Mouse (Mus musculus): ENCODE results near the gene Rhox3a. TPM values are rescaled to one million over a fixed set of nuclear protein-coding genes. Genes with fewer than 3 reads are reported as not detected.
"Not testable (repeated sequence)": the region's sequence is repeated elsewhere in the genome, so short reads cannot be mapped to it uniquely, and the experiment has no call there.

Rhox3a gene
- polyA plus RNA-seq (2012; rRNA removed): not detected in 2 replicates

DNA sequence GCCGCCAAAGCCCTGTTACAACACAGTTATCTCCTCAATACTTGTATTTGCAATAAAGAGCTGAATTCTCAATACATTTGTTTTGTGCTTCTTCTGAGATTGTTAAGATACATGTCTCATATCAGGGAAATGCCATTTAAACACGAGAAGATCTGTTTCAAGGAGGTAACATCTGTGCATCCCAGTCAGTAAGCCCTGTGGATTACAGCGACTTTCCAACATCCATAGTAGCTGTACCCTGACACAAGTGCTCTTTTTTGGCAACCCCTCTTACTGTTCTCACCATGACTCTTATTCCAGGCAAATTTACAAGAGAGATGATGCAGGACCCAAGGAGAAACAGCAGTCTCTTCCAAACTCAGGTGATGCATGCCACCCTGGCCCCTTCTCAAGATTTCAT lies at the start of gene Rhox3a:
TSS of gene Rhox3a (plus strand) at position 301 of the 400 bp plus-strand sequence.
- DNase-seq (ENCODE audit: low read depth): not testable (repeated sequence)

DNA sequence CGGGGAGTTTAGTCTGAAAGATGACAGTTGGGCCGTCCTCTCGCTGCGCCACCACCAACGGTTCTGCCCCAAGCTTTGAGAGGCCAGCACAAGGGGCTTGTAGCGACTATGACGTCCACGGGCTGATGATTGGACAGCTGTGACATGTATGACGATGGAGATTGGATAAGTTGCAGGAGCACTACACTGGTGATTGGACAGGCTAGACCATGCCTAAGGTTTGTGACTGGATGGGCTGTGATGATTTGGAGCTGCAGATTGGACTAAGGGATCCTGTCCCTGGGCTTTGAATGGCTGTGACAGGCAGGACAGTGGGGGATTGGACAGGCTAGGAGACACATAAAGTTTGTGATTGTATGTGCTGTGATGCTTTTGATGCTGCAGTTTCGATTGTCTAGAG lies 38.8 kb upstream of the Rhox3a start, which contains the start of gene Gm9:
TSS of gene Gm9 (minus strand) at position 101 of the 400 bp plus-strand sequence.
- no peak for DNase-seq (ENCODE audit: low read depth)

- DNase-seq (ENCODE audit: low read depth): not testable (repeated sequence)
These were observed 27.6 kb upstream of the Rhox3a start, which contains the start of gene Rhox1 for GRCm38 (mm10) chrX:37222158-37222557. Gene Rhox1, minus strand, starts transcription at chrX:37222258.

- DNase-seq (ENCODE audit: low read depth): not testable (repeated sequence)
These were observed 5.0 kb upstream of the Rhox3a start, which contains the start of gene Rhox2a for GRCm38 (mm10) chrX:37244676-37245075. Gene Rhox2a, plus strand, starts transcription at chrX:37244976.

DNA sequence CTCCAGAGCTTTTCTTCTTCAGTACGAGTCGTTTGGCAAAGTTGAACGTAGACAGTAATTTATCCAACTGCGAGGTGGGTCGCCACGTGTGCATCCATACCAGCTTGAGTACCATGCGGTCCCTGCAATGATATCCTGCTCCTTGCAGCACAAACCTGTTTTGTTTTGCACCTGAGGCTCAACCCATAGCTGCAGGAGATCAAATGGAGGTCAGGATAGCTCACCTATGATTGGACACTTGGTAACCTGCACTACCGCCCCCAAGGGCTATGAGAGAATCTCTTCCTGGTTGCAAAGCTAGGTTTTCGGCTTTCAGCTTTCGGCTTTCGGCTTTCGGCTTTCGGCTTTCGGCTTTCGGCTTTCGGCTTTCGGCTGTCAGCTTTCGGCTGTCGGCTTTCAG lies 15.3 kb downstream of the Rhox3a start, which contains the start of gene Rhox4a:
TSS of gene Rhox4a (plus strand) at position 301 of the 400 bp plus-strand sequence.
- not testable (repeated sequence) for DNase-seq (ENCODE audit: low read depth)

Other genes with a start within 250 kb of the Rhox3a start
- 0.08 TPM in 1 of 2 replicates, not detected in the other for gene Sowahd, start 201.1 kb upstream of the Rhox3a start, polyA plus RNA-seq (2012; rRNA removed)
- gene Rpl39, start 164.5 kb upstream of the Rhox3a start, polyA plus RNA-seq (2012; rRNA removed): 89.9 and 144 TPM in 2 replicates
- gene Upf3b, start 139.6 kb upstream of the Rhox3a start, polyA plus RNA-seq (2012; rRNA removed): 6.3 and 7.8 TPM in 2 replicates
- 1.9 and 2.6 TPM in 2 replicates for gene Nkap, start 123.1 kb upstream of the Rhox3a start, polyA plus RNA-seq (2012; rRNA removed)
- 0.05 and 0.27 TPM in 2 replicates for gene Akap14, start 81.1 kb upstream of the Rhox3a start, polyA plus RNA-seq (2012; rRNA removed)
- gene Ndufa1, start 58.8 kb upstream of the Rhox3a start, polyA plus RNA-seq (2012; rRNA removed): 695 and 780 TPM in 2 replicates
- 2.1 and 2.7 TPM in 2 replicates for gene Rnf113a1, start 58.7 kb upstream of the Rhox3a start, polyA plus RNA-seq (2012; rRNA removed)
- not detected in 2 replicates for gene Gm9, start 38.9 kb upstream of the Rhox3a start, polyA plus RNA-seq (2012; rRNA removed)
- not detected in 2 replicates for gene Rhox1, start 27.7 kb upstream of the Rhox3a start, polyA plus RNA-seq (2012; rRNA removed)
- not detected in 2 replicates for gene Rhox2a, start 4.9 kb upstream of the Rhox3a start, polyA plus RNA-seq (2012; rRNA removed)
- not detected in 2 replicates for gene Rhox4a, start 15.4 kb downstream of the Rhox3a start, polyA plus RNA-seq (2012; rRNA removed)
- not detected in 2 replicates for gene Rhox3a2, start 130.1 kb downstream of the Rhox3a start, polyA plus RNA-seq (2012; rRNA removed)
- not detected in 2 replicates for gene Rhox4a2, start 140.9 kb downstream of the Rhox3a start, polyA plus RNA-seq (2012; rRNA removed)
- not detected in 2 replicates for gene Rhox2b, start 162.1 kb downstream of the Rhox3a start, polyA plus RNA-seq (2012; rRNA removed)
- gene Rhox4b, start 182.6 kb downstream of the Rhox3a start, polyA plus RNA-seq (2012; rRNA removed): not detected in 2 replicates
- not detected in 2 replicates for gene Rhox2c, start 203.8 kb downstream of the Rhox3a start, polyA plus RNA-seq (2012; rRNA removed)
- gene Rhox3c, start 208.7 kb downstream of the Rhox3a start, polyA plus RNA-seq (2012; rRNA removed): not detected in 2 replicates
- not detected in 2 replicates for gene Rhox4c, start 230.4 kb downstream of the Rhox3a start, polyA plus RNA-seq (2012; rRNA removed)
- gene Rhox2d, start 243.5 kb downstream of the Rhox3a start, polyA plus RNA-seq (2012; rRNA removed): not detected in 2 replicates